Mouse (Mus musculus) 3134 (cell line): ENCODE measurements around the gene Sema5a.
"Not testable (repeated sequence)": the region's sequence is repeated elsewhere in the genome, so short reads cannot be mapped to it uniquely, and the experiment has no call there.

ENCODE experiments used
- DNase-seq: peaks from one replicate; pipeline ENCODE4 v3.0.0-alpha.2; 2011; ENCODE audit warnings: low spot score; ENCODE audit not compliant: insufficient read length; ENCODE audit errors: extremely low read depth

Gene Sema5a

GRCm38 (mm10) chr15:32244344-32244955 lies at the start of gene Sema5a:
Gene Sema5a, plus strand, starts transcription at chr15:32244810.
- peak; percentile 76 for DNase-seq

- DNase-seq: no peak
These were observed 46.5 kb upstream of the Sema5a start for GRCm38 (mm10) chr15:32198076-32198475.

- DNase-seq: no peak
These were observed 46.0 kb upstream of the Sema5a start for GRCm38 (mm10) chr15:32198561-32198960.

GRCm38 (mm10) chr15:32203242-32203641 lies 41.4 kb upstream of the Sema5a start:
- DNase-seq: no peak

GRCm38 (mm10) chr15:32204908-32205307 lies 39.7 kb upstream of the Sema5a start:
- no peak for DNase-seq

- DNase-seq: not testable (repeated sequence)
These were observed 29.9 kb upstream of the Sema5a start for GRCm38 (mm10) chr15:32214687-32215086.

- no peak for DNase-seq
These were observed 21.6 kb upstream of the Sema5a start for GRCm38 (mm10) chr15:32223028-32223427.

GRCm38 (mm10) chr15:32225394-32225793 lies 19.2 kb upstream of the Sema5a start:
- no peak for DNase-seq

GRCm38 (mm10) chr15:32226381-32226780 lies 18.2 kb upstream of the Sema5a start:
- no peak for DNase-seq

GRCm38 (mm10) chr15:32226888-32227395 lies 17.7 kb upstream of the Sema5a start:
- DNase-seq: no peak

GRCm38 (mm10) chr15:32230066-32230465 lies 14.5 kb upstream of the Sema5a start:
- no peak for DNase-seq

- no peak for DNase-seq
These were observed 12.4 kb upstream of the Sema5a start for GRCm38 (mm10) chr15:32232189-32232588.

- peak; percentile 69 for DNase-seq
These were observed 11.9 kb upstream of the Sema5a start for GRCm38 (mm10) chr15:32232666-32233141.

GRCm38 (mm10) chr15:32233451-32233850 lies 11.2 kb upstream of the Sema5a start:
- peak; percentile 34 for DNase-seq

- DNase-seq: no peak
These were observed 5.5 kb upstream of the Sema5a start for GRCm38 (mm10) chr15:32239099-32239498.

- DNase-seq: no peak
These were observed 4.5 kb upstream of the Sema5a start for GRCm38 (mm10) chr15:32240159-32240558.

GRCm38 (mm10) chr15:32241666-32242065 lies 2.9 kb upstream of the Sema5a start:
- DNase-seq: peak; percentile 35

- DNase-seq: peak; percentile 39
These were observed 1.4 kb upstream of the Sema5a start for GRCm38 (mm10) chr15:32243096-32243785.

- no peak for DNase-seq
These were observed 786 bp upstream of the Sema5a start for GRCm38 (mm10) chr15:32243824-32244223.

- peak; percentile 76 for DNase-seq
These were observed 586 bp downstream of the Sema5a start for GRCm38 (mm10) chr15:32244956-32245836.
